Mouse (Mus musculus) midbrain, embryonic 16.5 days (tissue): ENCODE data around the gene Fxyd7. TPM values are rescaled to one million over a fixed set of nuclear protein-coding genes. Genes with fewer than 3 reads are reported as not detected.

ENCODE experiments used
- ATAC-seq: fragments of 200-750 bp; cut with Nextera tagmentation; 2 replicates; pipeline ENCODE4 v1.8.0; 2017; ENCODE audit warnings: moderate TSS enrichment
- H3K27ac ChIP-seq: fragments of 300-500 bp; sonication (generic); 2 replicates; pipeline ENCODE4 v1.5.1; 2014; ENCODE audit warnings: mild to moderate bottlenecking, low read length, mixed read lengths
- H3K27me3 ChIP-seq: fragments of 300-500 bp; sonication (generic); 2 replicates; pipeline ENCODE4 v1.6.1; 2014; ENCODE audit warnings: low read depth, low read length, mixed read lengths; ENCODE audit not compliant: control insufficient read depth, insufficient read depth
- H3K36me3 ChIP-seq: fragments of 300-500 bp; sonication (generic); 2 replicates; pipeline ENCODE4 v1.6.1; 2014; ENCODE audit warnings: mild to moderate bottlenecking, low read length, moderate library complexity, mixed read lengths; ENCODE audit not compliant: control insufficient read depth, insufficient read depth
- H3K4me1 ChIP-seq: fragments of 300-500 bp; sonication (generic); 2 replicates; pipeline ENCODE4 v1.6.1; 2014; ENCODE audit warnings: mild to moderate bottlenecking, low read length, mixed read lengths; ENCODE audit not compliant: control insufficient read depth, insufficient read depth
- H3K4me2 ChIP-seq: fragments of 300-500 bp; sonication (generic); 2 replicates; pipeline ENCODE4 v1.6.1; 2014; ENCODE audit warnings: mild to moderate bottlenecking, low read length, mixed read lengths
- H3K4me3 ChIP-seq: fragments of 300-500 bp; sonication (generic); 2 replicates; pipeline ENCODE4 v1.5.1; 2014; ENCODE audit warnings: low read depth, mild to moderate bottlenecking, low read length, moderate library complexity, mixed read lengths
- H3K9ac ChIP-seq: fragments of 300-500 bp; sonication (generic); 2 replicates; pipeline ENCODE4 v1.6.1; 2014; ENCODE audit warnings: low read depth, low read length, mixed read lengths
- H3K9me3 ChIP-seq: fragments of 300-500 bp; sonication (generic); replicated peaks from 2 replicates; pipeline ENCODE4 v1.6.1; 2014; ENCODE audit warnings: mild to moderate bottlenecking, low read length, mixed read lengths; ENCODE audit not compliant: control insufficient read depth, poor library complexity, severe bottlenecking
- WGBS: fragments of 180-500 bp; shearing (Covaris S2); extraction: QIAGEN DNeasy Blood & Tissue Kit; methylation state at CpG from one replicate; pipeline ENCODE4 v1.1.7; 2014; 5-methylcytosine and 5-hydroxymethylcytosine counted together
- polyA plus RNA-seq: library from polyadenylated mRNA; unstranded; fragments of >200 nt; fragmentation: Nextera tagmentation; extraction: Ambion mirVana; gene quantifications from 2 replicates; pipeline ENCODE4 v1.2.1, GENCODE M21; 2015

The Fxyd7 gene
- polyA plus RNA-seq, 1 experiment from 2014 or later = 270 TPM

GRCm38 (mm10) chr7:31049846-31050281, 1.4 kb downstream of the Fxyd7 start:
- Histone ChIP-seq H3K4me3 (peak overlapping the region; percentile 53), H3K9me3 (no peaks in the 10 kb centered on the region), H3K27ac (peak overlapping the region; percentile 70), H3K4me1 (peaks cover 40% of the 10 kb centered on the region), H3K9ac (peak overlapping the region; percentile 67), H3K4me2 (peak overlapping the region; percentile 65), H3K36me3 (no peaks in the 10 kb centered on the region), H3K27me3 (peaks cover 29% of the 10 kb centered on the region)
- ATAC-seq = peak; percentile 50
- whole genome bisulfite sequencing = 1% methylated on average over 11 of the region's 15 CpGs

GRCm38 (mm10) chr7:31049135-31049845, 2.0 kb downstream of the Fxyd7 start:
- H3K27ac ChIP-seq = peak overlapping the region; percentile 70
- H3K9me3 ChIP-seq = no peaks in the 10 kb centered on the region
- H3K4me3 ChIP-seq = peak overlapping the region; percentile 53
- H3K9ac ChIP-seq = peak overlapping the region; percentile 67
- peaks cover 40% of the 10 kb centered on the region for H3K4me1 ChIP-seq
- peak overlapping the region; percentile 65 for H3K4me2 ChIP-seq
- H3K27me3 ChIP-seq = peaks cover 32% of the 10 kb centered on the region
- 18% methylated on average over 5 of the region's 5 CpGs for WGBS
- H3K36me3 ChIP-seq = no peaks in the 10 kb centered on the region
- peak; percentile 8; the same call in 1 of the 2 replicates for ATAC-seq

- H3K4me2 ChIP-seq = peak within 1 kb of the TSS; percentile 34
- H3K9me3 ChIP-seq = no peaks in the 10 kb centered on the region
- no peak within 1 kb of the TSS for H3K27ac ChIP-seq
- H3K36me3 ChIP-seq = no peaks in the 10 kb centered on the region
- H3K4me1 ChIP-seq = no peaks in the 10 kb centered on the region
- 45% methylated on average over 10 of the region's 10 CpGs for WGBS
- H3K27me3 ChIP-seq = peaks cover 34% of the 10 kb centered on the region
- H3K4me3 ChIP-seq = peak within 1 kb of the TSS; percentile 12
- H3K9ac ChIP-seq = peak within 1 kb of the TSS; percentile 40; the same call in 1 of the 2 replicates
- ATAC-seq = no peak
These were observed 8.8 kb downstream of the Fxyd7 start, which contains the start of gene Fxyd5 for GRCm38 (mm10) chr7:31042431-31042910. TSS of gene Fxyd5 (minus strand) at chr7:31042481.

- H3K27ac ChIP-seq = no peak overlapping the region
- peaks cover 34% of the 10 kb centered on the region for H3K27me3 ChIP-seq
- H3K4me1 ChIP-seq = no peaks in the 10 kb centered on the region
- no peaks in the 10 kb centered on the region for H3K36me3 ChIP-seq
- no peak for ATAC-seq
- peak overlapping the region; percentile 12 for H3K4me3 ChIP-seq
- peak overlapping the region; percentile 34 for H3K4me2 ChIP-seq
- peak overlapping the region; percentile 40; the same call in 1 of the 2 replicates for H3K9ac ChIP-seq
- no peaks in the 10 kb centered on the region for H3K9me3 ChIP-seq
- WGBS = 4% methylated on average over 28 of the region's 28 CpGs
These were observed 9.5 kb downstream of the Fxyd7 start for GRCm38 (mm10) chr7:31041662-31042315.

GRCm38 (mm10) chr7:31041023-31041407, 10.3 kb downstream of the Fxyd7 start:
- no peaks in the 10 kb centered on the region for H3K36me3 ChIP-seq
- no peak for ATAC-seq
- H3K27ac ChIP-seq = no peak overlapping the region
- no peak overlapping the region for H3K4me3 ChIP-seq
- no peaks in the 10 kb centered on the region for H3K9me3 ChIP-seq
- no peak overlapping the region; the same call in 1 of the 2 replicates for H3K4me2 ChIP-seq
- WGBS = 43% methylated on average over 8 of the region's 8 CpGs
- H3K4me1 ChIP-seq = no peaks in the 10 kb centered on the region
- peaks cover 34% of the 10 kb centered on the region for H3K27me3 ChIP-seq
- H3K9ac ChIP-seq = no peak overlapping the region

- peaks cover 34% of the 10 kb centered on the region for H3K27me3 ChIP-seq
- H3K4me3 ChIP-seq = no peak overlapping the region
- no peak overlapping the region for H3K27ac ChIP-seq
- 79% methylated on average over 12 of the region's 12 CpGs for WGBS
- no peaks in the 10 kb centered on the region for H3K9me3 ChIP-seq
- H3K4me2 ChIP-seq = no peak overlapping the region
- no peak overlapping the region for H3K9ac ChIP-seq
- no peaks in the 10 kb centered on the region for H3K4me1 ChIP-seq
- no peaks in the 10 kb centered on the region for H3K36me3 ChIP-seq
- no peak for ATAC-seq
These were observed 10.8 kb downstream of the Fxyd7 start for GRCm38 (mm10) chr7:31040281-31041022.

GRCm38 (mm10) chr7:31039011-31039410, 12.3 kb downstream of the Fxyd7 start:
- Histone ChIP-seq H3K36me3 (no peaks in the 10 kb centered on the region), H3K27ac (no peak overlapping the region), H3K27me3 (peaks cover 22% of the 10 kb centered on the region), H3K9me3 (no peaks in the 10 kb centered on the region), H3K9ac (no peak overlapping the region), H3K4me2 (no peak overlapping the region), H3K4me1 (no peaks in the 10 kb centered on the region), H3K4me3 (no peak overlapping the region)
- 87% methylated on average over 4 of the region's 4 CpGs for WGBS
- ATAC-seq = no peak

GRCm38 (mm10) chr7:31037675-31038074, 13.6 kb downstream of the Fxyd7 start:
- WGBS = 54% methylated on average over 2 of the region's 2 CpGs
- H3K27ac ChIP-seq = no peak overlapping the region
- H3K4me3 ChIP-seq = no peak overlapping the region
- no peaks in the 10 kb centered on the region for H3K36me3 ChIP-seq
- ATAC-seq = no peak
- no peak overlapping the region for H3K9ac ChIP-seq
- H3K4me2 ChIP-seq = no peak overlapping the region
- H3K9me3 ChIP-seq = no peaks in the 10 kb centered on the region
- H3K27me3 ChIP-seq = peaks cover 18% of the 10 kb centered on the region
- no peaks in the 10 kb centered on the region for H3K4me1 ChIP-seq
